Mouse (Mus musculus): ENCODE data around the gene Gm9044. TPM values are rescaled to one million over a fixed set of nuclear protein-coding genes. Genes with fewer than 3 reads are reported as not detected.
"Not testable (repeated sequence)": the region's sequence is repeated elsewhere in the genome, so short reads cannot be mapped to it uniquely, and the experiment has no call there.

Gene Gm9044
- total RNA-seq (2014; rRNA removed), result not detected in 2 replicates
- not detected in 2 replicates for polyA plus RNA-seq (2015; fragmentation: Nextera tagmentation; extraction: Ambion mirVana)

- not testable (repeated sequence) for H3K4me3 ChIP-seq (ENCODE audit: low read length); ATAC-seq; H3K27ac ChIP-seq; H3K4me1 ChIP-seq (ENCODE audit: insufficient read depth, low read length); H3K9ac ChIP-seq (replicated peaks; ENCODE audit: low read length); H3K36me3 ChIP-seq (ENCODE audit: insufficient read depth, low read length); H3K27me3 ChIP-seq (ENCODE audit: insufficient read depth, low read length); H3K4me2 ChIP-seq (ENCODE audit: low read depth, low read length); DNase-seq (ENCODE audit: low spot score); H3K9me3 ChIP-seq (ENCODE audit: low read length)
- no CpG with 5 or more reads among the region's 14 CpGs for WGBS
These were observed at the start of gene Gm9044 for GRCm38 (mm10) chr10:118332308-118332707. Gene Gm9044, minus strand, starts transcription at chr10:118332408.

GRCm38 (mm10) chr10:118370443-118370842, 38.2 kb upstream of the Gm9044 start:
- Histone ChIP-seq H3K9me3 (ENCODE audit: low read length) (no peaks in the 10 kb centered on the region), H3K9ac (replicated peaks; ENCODE audit: low read length) (no peak overlapping the region), H3K4me2 (ENCODE audit: low read depth, low read length) (0 out of 2 replicates have a peak overlapping the region, but pooled peaks have one; percentile 6), H3K4me3 (ENCODE audit: low read length) (no peak overlapping the region), H3K27me3 (ENCODE audit: insufficient read depth, low read length) (no peaks in the 10 kb centered on the region), H3K36me3 (ENCODE audit: insufficient read depth, low read length) (no peaks in the 10 kb centered on the region), H3K27ac (no peak overlapping the region), H3K4me1 (ENCODE audit: insufficient read depth, low read length) (no peaks in the 10 kb centered on the region)
- ATAC-seq (peak; percentile 93), DNase-seq (ENCODE audit: low spot score) (peak; percentile 95)
- TF ChIP-seq CTCF (IDR thresholded peaks at IDR 0.05; ENCODE audit: low read depth), result peak; percentile 99
- WGBS, result 3% methylated on average over 10 of the region's 10 CpGs

GRCm38 (mm10) chr10:118369518-118369917, 37.3 kb upstream of the Gm9044 start:
- H3K27ac ChIP-seq, result no peak overlapping the region
- H3K36me3 ChIP-seq (ENCODE audit: insufficient read depth, low read length), result no peaks in the 10 kb centered on the region
- TF ChIP-seq CTCF (IDR thresholded peaks at IDR 0.05; ENCODE audit: low read depth), result no peak
- WGBS, result 87% methylated on average over 9 of the region's 9 CpGs
- DNase-seq (ENCODE audit: low spot score) (no peak), ATAC-seq (no peak)
- H3K27me3 ChIP-seq (ENCODE audit: insufficient read depth, low read length), result no peaks in the 10 kb centered on the region
- H3K9ac ChIP-seq (replicated peaks; ENCODE audit: low read length), result no peak overlapping the region
- no peaks in the 10 kb centered on the region for H3K4me1 ChIP-seq (ENCODE audit: insufficient read depth, low read length)
- H3K4me3 ChIP-seq (ENCODE audit: low read length), result no peak overlapping the region
- no peak overlapping the region for H3K4me2 ChIP-seq (ENCODE audit: low read depth, low read length)
- H3K9me3 ChIP-seq (ENCODE audit: low read length), result no peaks in the 10 kb centered on the region

GRCm38 (mm10) chr10:118354005-118354404, 21.8 kb upstream of the Gm9044 start, which contains the start of gene Gm9049:
Gene Gm9049, minus strand, starts transcription at chr10:118354105.
- H3K27me3 ChIP-seq (ENCODE audit: insufficient read depth, low read length); H3K9ac ChIP-seq (replicated peaks; ENCODE audit: low read length); H3K36me3 ChIP-seq (ENCODE audit: insufficient read depth, low read length); H3K9me3 ChIP-seq (ENCODE audit: low read length); H3K4me3 ChIP-seq (ENCODE audit: low read length); DNase-seq (ENCODE audit: low spot score); H3K4me2 ChIP-seq (ENCODE audit: low read depth, low read length); H3K27ac ChIP-seq; ATAC-seq; H3K4me1 ChIP-seq (ENCODE audit: insufficient read depth, low read length): not testable (repeated sequence)
- WGBS, result no CpG with 5 or more reads among the region's 11 CpGs

- not testable (repeated sequence) for H3K9me3 ChIP-seq (ENCODE audit: low read length); H3K4me1 ChIP-seq (ENCODE audit: insufficient read depth, low read length); ATAC-seq; DNase-seq (ENCODE audit: low spot score); H3K27ac ChIP-seq; H3K4me3 ChIP-seq (ENCODE audit: low read length); H3K9ac ChIP-seq (replicated peaks; ENCODE audit: low read length); H3K27me3 ChIP-seq (ENCODE audit: insufficient read depth, low read length); H3K4me2 ChIP-seq (ENCODE audit: low read depth, low read length); H3K36me3 ChIP-seq (ENCODE audit: insufficient read depth, low read length)
- WGBS, result 83% methylated on average over 1 of the region's 14 CpGs
These were observed 16.4 kb upstream of the Gm9044 start, which contains the start of gene Gm9048 for GRCm38 (mm10) chr10:118348579-118348978. Gene Gm9048, minus strand, starts transcription at chr10:118348679.

- H3K4me3 ChIP-seq (ENCODE audit: low read length); H3K27me3 ChIP-seq (ENCODE audit: insufficient read depth, low read length); H3K36me3 ChIP-seq (ENCODE audit: insufficient read depth, low read length); H3K27ac ChIP-seq; DNase-seq (ENCODE audit: low spot score); H3K9ac ChIP-seq (replicated peaks; ENCODE audit: low read length); ATAC-seq; H3K4me1 ChIP-seq (ENCODE audit: insufficient read depth, low read length); H3K9me3 ChIP-seq (ENCODE audit: low read length); H3K4me2 ChIP-seq (ENCODE audit: low read depth, low read length): not testable (repeated sequence)
- WGBS, result no CpG with 5 or more reads among the region's 14 CpGs
These were observed 10.9 kb upstream of the Gm9044 start, which contains the start of gene Gm9046 for GRCm38 (mm10) chr10:118343155-118343554. Gene Gm9046, minus strand, starts transcription at chr10:118343255.

- H3K4me3 ChIP-seq (ENCODE audit: low read length); ATAC-seq: not testable (repeated sequence)
- no CpG with 5 or more reads among the region's 14 CpGs for WGBS
These were observed 5.5 kb upstream of the Gm9044 start, which contains the start of gene Gm9045 for GRCm38 (mm10) chr10:118337731-118338130. Gene Gm9045, minus strand, starts transcription at chr10:118337831.

GRCm38 (mm10) chr10:118326869-118327268, 5.3 kb downstream of the Gm9044 start, which contains the start of gene Gm9040:
Gene Gm9040, minus strand, starts transcription at chr10:118326969.
- not testable (repeated sequence) for ATAC-seq; H3K4me3 ChIP-seq (ENCODE audit: low read length); H3K27ac ChIP-seq; H3K4me2 ChIP-seq (ENCODE audit: low read depth, low read length); H3K27me3 ChIP-seq (ENCODE audit: insufficient read depth, low read length); DNase-seq (ENCODE audit: low spot score); H3K4me1 ChIP-seq (ENCODE audit: insufficient read depth, low read length); H3K9ac ChIP-seq (replicated peaks; ENCODE audit: low read length); H3K36me3 ChIP-seq (ENCODE audit: insufficient read depth, low read length); H3K9me3 ChIP-seq (ENCODE audit: low read length)
- no CpG with 5 or more reads among the region's 11 CpGs for WGBS

More at GRCm38 (mm10) chr10:118337731-118338130, 5.5 kb upstream of the Gm9044 start, which contains the start of gene Gm9045:
- H3K4me2 ChIP-seq (ENCODE audit: low read depth, low read length); H3K27me3 ChIP-seq (ENCODE audit: insufficient read depth, low read length); H3K27ac ChIP-seq; DNase-seq (ENCODE audit: low spot score); H3K36me3 ChIP-seq (ENCODE audit: insufficient read depth, low read length); H3K9me3 ChIP-seq (ENCODE audit: low read length); H3K9ac ChIP-seq (replicated peaks; ENCODE audit: low read length); H3K4me1 ChIP-seq (ENCODE audit: insufficient read depth, low read length): not testable (repeated sequence)

Measured in hindbrain, postnatal 0 days (tissue).